Mouse (Mus musculus): ENCODE results near the gene Slc45a3.

GRCm38 (mm10) chr1:132006721-132007120 is 44.0 kb downstream of the Slc45a3 start:
- TF ChIP-seq POLR2A (IDR thresholded peaks at IDR 0.05; ENCODE audit: borderline replicate concordance, control insufficient read depth, low read depth, low read length): no peak
- TF ChIP-seq CTCF (IDR thresholded peaks at IDR 0.05; ENCODE audit: control insufficient read depth, insufficient read depth, low read length): no peak

Measured in bone marrow, adult 2 months (tissue).